Mouse (Mus musculus): ENCODE data around the gene Eif2ak4.

DNA sequence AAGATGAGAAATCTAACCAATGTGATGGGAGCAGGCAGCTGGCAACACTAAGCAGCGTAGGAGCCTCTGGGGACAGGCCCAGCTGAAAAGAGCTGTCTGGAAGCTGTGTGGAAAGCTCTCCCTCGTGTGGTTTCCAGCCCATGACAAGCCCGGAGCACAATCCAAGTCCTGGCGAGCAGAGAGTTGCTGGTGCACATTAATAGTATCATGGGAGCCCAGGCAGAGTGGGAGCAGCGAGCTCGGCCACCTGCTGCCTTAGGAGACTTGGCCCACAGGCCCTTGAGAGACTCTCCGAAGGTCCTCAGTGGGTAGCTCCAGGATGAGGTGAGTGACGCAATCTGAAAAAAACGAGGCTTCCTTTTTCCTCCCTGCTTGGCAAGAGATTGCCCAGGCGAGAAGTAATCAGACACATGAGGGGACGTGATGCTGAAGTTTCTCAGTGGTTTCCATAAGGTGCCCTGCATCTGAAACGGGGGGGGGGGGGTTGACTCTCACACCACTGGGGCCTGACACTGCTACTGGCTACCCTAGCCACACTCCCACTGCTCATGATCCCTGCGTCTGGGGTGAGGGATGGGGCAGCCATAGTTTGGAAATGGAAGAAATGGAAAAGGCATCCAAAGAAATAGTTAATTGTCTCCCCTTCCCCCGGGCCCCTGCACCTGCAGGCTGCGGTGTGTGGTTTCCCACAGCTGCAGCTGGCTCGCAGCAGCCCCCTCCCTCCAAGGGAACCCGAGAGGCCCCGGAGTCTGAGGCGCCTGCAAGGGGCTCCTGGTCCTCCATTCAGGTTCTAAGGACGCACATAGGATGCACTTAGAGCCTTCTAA lies 110.9 kb downstream of the Eif2ak4 start:
- TF ChIP-seq CTCF (IDR thresholded peaks at IDR 0.05; ENCODE audit: low read depth) (no peak), EP300 (IDR thresholded peaks at IDR 0.05; ENCODE audit: low read depth) (no peak)

Data from liver, postnatal 0 days (tissue).